Mouse (Mus musculus) heart, postnatal 0 days (tissue): ENCODE results near the gene Carmil1.

Experiments
- CTCF ChIP-seq: IDR thresholded peaks from 2 replicates; pipeline ENCODE4 v1.5.1; 2016; ENCODE audit warnings: antibody characterized with exemption, control low read depth, low read depth
- EP300 ChIP-seq: IDR thresholded peaks from 2 replicates; pipeline ENCODE4 v1.6.1; 2016; ENCODE audit warnings: antibody characterized with exemption, low read depth

- no peak for TF ChIP-seq EP300
- TF ChIP-seq CTCF = no peak
Measured at GRCm38 (mm10) chr13:23990451-23990850, 290.1 kb downstream of the Carmil1 start.
